Mouse (Mus musculus) adipocyte (in vitro differentiated cells): ENCODE data around the gene Nop2.

Source experiments
- DNase-seq: peaks from one replicate; pipeline ENCODE4 v3.0.0-alpha.2; 2016; ENCODE audit warnings: low spot score

The Nop2 gene

DNA sequence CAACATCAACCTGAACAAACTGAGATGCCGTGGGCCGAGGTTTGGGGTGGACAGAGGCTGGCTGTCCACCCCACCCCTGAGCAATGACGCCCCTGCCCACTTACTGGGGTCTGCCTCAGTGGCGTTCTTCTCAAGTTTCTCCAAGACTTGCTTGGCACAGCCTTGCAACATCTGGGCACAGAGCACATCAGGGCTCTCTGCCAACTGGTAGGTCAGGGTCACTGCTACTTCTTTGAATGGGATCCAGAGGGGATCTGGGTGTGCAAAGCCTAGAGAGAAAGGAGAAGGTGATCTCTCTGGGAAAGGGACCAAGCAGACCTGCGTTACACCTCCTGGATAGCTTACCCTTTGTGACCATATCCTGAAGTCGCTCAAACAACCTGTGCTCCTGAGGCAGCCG lies 41.5 kb downstream of the Nop2 start:
- peak; percentile 75 for DNase-seq

DNA sequence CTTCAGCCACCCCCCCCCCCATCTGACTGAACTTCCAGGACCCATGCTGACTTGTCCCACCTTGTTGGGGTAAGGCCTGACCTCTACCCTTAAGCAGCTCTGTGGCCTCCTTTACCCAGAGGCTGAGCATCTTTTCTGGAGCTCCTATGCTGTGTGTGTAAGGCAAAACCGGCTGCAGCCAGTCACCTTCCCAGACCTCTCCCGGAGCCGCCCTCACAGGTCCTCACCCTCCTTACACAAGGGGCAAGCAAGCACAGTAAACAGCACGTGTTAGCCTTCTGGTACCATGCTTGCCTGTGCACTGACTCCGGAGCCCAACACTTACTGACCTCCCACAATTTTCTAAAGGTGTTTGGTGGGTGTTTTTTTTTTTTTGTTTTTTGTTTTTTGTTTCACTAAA lies 43.8 kb downstream of the Nop2 start:
- DNase-seq = no peak

GRCm38 (mm10) chr6:125179601-125180000 lies 47.9 kb downstream of the Nop2 start:
- DNase-seq = peak; percentile 76

GRCm38 (mm10) chr6:125182133-125182532 lies 50.4 kb downstream of the Nop2 start:
- peak; percentile 88 for DNase-seq

DNA sequence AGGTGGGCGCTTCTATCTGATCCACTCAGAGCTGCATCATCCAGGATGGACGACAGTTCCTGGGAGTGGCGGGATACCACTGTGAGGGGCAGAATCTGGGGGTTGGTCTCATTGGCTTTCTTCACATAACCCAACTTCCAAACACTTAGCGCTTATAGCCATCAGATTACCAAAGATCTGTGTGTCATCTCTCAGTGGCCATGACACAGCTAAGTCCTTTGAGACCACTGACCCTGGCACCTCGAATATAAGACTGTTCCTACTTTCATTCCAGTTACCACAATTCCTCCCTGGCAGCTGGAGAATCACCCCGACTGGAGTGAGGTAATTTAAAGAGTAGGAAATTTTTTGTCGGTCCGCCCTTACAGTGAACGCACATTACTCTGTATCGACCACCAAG lies 54.5 kb downstream of the Nop2 start:
- DNase-seq = no peak

DNA sequence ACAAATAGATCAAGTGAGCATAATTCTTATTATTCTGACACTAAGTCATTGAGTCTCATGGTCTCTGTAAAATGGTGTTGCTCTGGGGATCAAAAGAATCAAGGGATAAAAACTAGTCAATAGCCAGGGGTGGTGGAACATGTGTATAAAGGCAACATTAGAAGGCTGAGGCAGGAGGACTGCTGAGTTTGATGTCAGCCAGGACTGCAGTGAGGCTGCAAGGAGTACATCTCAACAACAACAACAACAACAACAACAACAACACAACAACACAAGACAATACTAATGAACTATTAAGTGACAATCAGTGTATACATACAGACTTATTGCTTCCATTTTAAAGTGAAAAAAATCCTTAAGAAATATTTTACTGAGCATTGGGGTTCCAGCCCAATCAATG lies 59.1 kb downstream of the Nop2 start:
- no peak for DNase-seq

DNA sequence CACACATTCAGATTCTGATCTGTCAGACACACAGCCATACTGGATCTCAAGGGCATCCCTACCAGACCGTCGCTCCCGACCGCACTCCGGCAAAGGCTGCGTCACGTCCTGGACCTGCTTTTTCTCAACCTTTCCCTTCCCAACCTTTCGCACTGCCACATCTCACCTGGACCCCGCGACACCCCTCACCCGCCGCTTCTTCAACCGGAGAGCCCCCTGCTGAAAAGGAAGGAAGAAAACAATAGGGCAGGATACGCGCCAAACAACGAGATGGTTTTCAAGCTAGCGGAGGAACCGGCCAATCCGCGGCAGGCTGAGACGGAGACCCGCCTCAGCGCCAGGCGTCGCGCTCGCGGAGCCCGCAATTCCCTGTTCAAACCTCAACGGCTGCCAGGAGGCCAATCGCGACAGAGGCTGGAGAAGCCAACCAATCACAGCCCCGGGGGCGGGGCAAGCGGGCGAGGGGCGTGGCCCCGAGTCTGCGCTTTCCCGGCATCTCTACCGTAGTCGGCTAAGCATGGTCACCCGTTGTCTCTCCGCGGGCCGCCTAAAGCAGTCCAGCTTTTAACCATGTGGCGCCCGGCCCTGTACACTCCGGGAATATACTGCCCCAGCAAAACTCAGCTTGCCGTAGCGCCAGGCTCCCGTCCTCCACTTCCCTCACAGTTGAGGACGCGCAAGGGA lies 59.8 kb downstream of the Nop2 start, which contains the start of the genes Ncapd2 and Mrpl51:
Ncapd2 (minus strand) TSS at position 370 of the 684 bp plus-strand sequence.
Mrpl51 (plus strand) TSS at position 470 of the 684 bp plus-strand sequence.
- peak; percentile 100 for DNase-seq

GRCm38 (mm10) chr6:125192016-125192714 lies 60.5 kb downstream of the Nop2 start:
- DNase-seq = peak; percentile 98

GRCm38 (mm10) chr6:125192841-125193240 lies 61.1 kb downstream of the Nop2 start:
- DNase-seq = peak; percentile 48

DNA sequence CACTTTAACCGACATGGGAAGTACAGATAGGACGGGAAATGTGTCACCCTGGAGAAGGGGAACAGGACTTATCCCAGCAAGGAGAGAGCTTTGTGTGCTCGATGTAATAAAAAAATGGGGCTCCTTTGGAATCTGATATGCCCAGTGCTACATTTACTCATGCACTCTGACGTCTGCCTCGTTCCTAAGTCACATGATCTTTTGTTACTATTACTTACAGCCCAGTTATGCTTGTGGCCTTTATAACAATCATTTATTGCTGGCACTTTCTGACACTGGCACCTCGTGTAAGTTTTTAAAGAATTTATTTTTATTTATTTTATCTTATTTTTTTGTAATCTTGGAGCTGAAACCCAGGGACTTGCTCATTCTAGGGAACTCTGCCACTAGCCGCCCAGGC lies 61.7 kb downstream of the Nop2 start:
- peak; percentile 50 for DNase-seq
